Mouse (Mus musculus) intestine, postnatal 0 days (tissue): Measurements from ENCODE around the gene Rflna. TPM values are rescaled to one million over a fixed set of nuclear protein-coding genes. Genes with fewer than 3 reads are reported as not detected.

Experiments used
- ATAC-seq: fragments of 200-750 bp; cut with Nextera tagmentation; 2 replicates; pipeline ENCODE4 v1.8.0; 2017; ENCODE audit warnings: mild to moderate bottlenecking, moderate TSS enrichment, moderate library complexity
- H3K27ac ChIP-seq: fragments of 300-500 bp; sonication (generic); 2 replicates; pipeline ENCODE4 v1.5.1; 2014; ENCODE audit warnings: mild to moderate bottlenecking, low read depth, low read length, moderate library complexity
- H3K27me3 ChIP-seq: fragments of 300-500 bp; sonication (generic); replicated peaks from 2 replicates; pipeline ENCODE4 v1.6.1; 2014; ENCODE audit warnings: low read length, mixed read lengths; ENCODE audit not compliant: control insufficient read depth, insufficient read depth
- H3K36me3 ChIP-seq: fragments of 300-500 bp; sonication (generic); 2 replicates; pipeline ENCODE4 v1.6.1; 2014; ENCODE audit warnings: mild to moderate bottlenecking, moderate library complexity; ENCODE audit not compliant: control insufficient read depth, insufficient read depth
- H3K4me1 ChIP-seq: fragments of 300-500 bp; sonication (generic); replicated peaks from 2 replicates; pipeline ENCODE4 v1.6.1; 2014; ENCODE audit warnings: antibody characterized with exemption, low read length, mixed read lengths; ENCODE audit not compliant: control insufficient read depth, insufficient read depth
- H3K4me2 ChIP-seq: fragments of 300-500 bp; sonication (generic); replicated peaks from 2 replicates; pipeline ENCODE4 v1.6.1; 2014; ENCODE audit warnings: low read depth, mild to moderate bottlenecking, moderate library complexity
- H3K4me3 ChIP-seq: fragments of 300-500 bp; sonication (generic); 2 replicates; pipeline ENCODE4 v1.5.1; 2014; ENCODE audit warnings: low read depth, low read length
- H3K9ac ChIP-seq: fragments of 300-500 bp; sonication (generic); 2 replicates; pipeline ENCODE4 v1.6.1; 2014; ENCODE audit warnings: mild to moderate bottlenecking, low read depth, low read length
- H3K9me3 ChIP-seq: fragments of 300-500 bp; sonication (generic); 2 replicates; pipeline ENCODE4 v1.6.1; 2016; ENCODE audit warnings: mixed run types; ENCODE audit not compliant: control insufficient read depth
- CTCF ChIP-seq: sonication (generic); IDR thresholded peaks from 2 replicates; pipeline ENCODE4 v1.5.1; 2016; ENCODE audit warnings: low read depth, mild to moderate bottlenecking, control low read depth, antibody characterized with exemption, moderate library complexity
- WGBS: fragments of 180-500 bp; shearing (Covaris S2); extraction: QIAGEN DNeasy Blood & Tissue Kit; methylation state at CpG from one replicate; pipeline ENCODE4 v1.1.7; 2014; 5-methylcytosine and 5-hydroxymethylcytosine counted together
- polyA plus RNA-seq: library from polyadenylated mRNA; unstranded; fragments of >200 nt; fragmentation: Nextera tagmentation; extraction: Ambion mirVana; gene quantifications from 2 replicates; pipeline ENCODE4 v1.2.1, GENCODE M21; 2015

Gene Rflna
- polyA plus RNA-seq, 1 experiment from 2014 or later = 1.7 TPM

DNA sequence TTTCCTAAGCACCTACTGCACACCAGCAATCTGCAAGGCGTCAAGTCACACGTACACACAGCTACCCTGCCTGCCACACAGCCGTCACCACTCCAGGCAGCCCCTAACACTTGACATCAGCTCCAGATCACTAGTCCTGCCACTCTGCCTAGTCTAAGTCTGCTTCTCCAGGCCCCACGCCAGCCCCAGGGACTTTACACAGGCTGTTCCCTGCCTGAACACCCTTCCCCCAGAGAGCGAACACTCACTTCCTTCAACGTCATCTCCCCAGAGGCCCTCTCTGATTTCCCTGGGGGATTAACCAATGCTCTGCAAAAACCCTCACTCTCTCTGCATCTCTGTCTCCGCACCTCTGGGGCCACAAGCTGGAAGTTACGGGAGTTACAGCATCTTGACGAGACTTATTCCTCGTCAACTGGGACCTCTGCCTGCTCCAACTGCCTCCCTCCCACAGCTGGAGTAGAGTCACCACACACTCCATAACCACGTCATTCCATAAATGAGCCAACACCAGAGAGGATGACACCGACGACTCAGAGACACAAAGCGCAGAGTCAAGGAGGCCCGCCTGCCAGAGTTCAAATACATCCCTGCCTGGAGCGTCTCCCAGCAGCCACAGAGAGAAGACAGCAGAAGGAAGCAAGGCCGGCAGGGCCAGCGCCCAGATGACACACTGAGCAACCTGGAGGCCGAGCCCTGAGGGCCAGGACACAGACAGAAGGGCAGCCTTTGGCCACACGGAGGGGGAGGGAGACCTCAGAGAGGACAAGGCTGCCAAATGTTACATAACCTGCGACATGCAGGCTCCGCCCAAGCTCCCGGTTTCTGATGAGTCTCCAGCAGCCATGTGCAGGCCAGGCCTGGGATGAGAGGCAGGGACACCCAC is 49.8 kb downstream of the Rflna start:
- 75% methylated on average over 23 of the region's 23 CpGs for WGBS
- TF ChIP-seq CTCF = no peak
- Histone ChIP-seq H3K36me3 (peaks cover 62% of the 10 kb centered on the region), H3K27me3 (no peaks in the 10 kb centered on the region), H3K9ac (no peak overlapping the region), H3K4me2 (no peak overlapping the region), H3K9me3 (no peaks in the 10 kb centered on the region), H3K4me3 (no peak overlapping the region), H3K27ac (no peak overlapping the region), H3K4me1 (no peaks in the 10 kb centered on the region)
- no peak for ATAC-seq

DNA sequence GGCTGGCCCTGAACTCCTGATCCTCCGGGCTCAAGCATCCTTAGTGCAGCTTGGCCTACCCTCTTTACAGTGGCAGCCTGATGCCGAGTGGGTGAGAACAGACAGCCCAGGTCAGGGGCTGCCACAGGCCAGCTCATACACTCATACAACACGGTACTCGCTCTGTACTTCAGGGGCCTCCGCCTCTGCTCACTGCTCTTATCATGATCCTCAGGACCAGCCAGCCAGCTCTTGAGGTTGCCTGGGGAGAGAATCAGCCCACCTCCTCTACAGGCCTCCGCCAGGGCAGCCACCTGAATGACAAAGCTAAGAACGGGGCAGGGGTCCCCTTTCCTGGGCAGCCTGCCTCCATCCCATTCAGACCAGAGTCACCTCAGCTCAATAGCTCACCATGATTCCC is 50.6 kb downstream of the Rflna start:
- TF ChIP-seq CTCF = no peak
- no peak for ATAC-seq
- no peaks in the 10 kb centered on the region for H3K4me1 ChIP-seq
- H3K27me3 ChIP-seq = no peaks in the 10 kb centered on the region
- WGBS = 89% methylated on average over 7 of the region's 7 CpGs
- H3K36me3 ChIP-seq = peaks cover 54% of the 10 kb centered on the region
- no peaks in the 10 kb centered on the region for H3K9me3 ChIP-seq
- no peak overlapping the region for H3K4me3 ChIP-seq
- H3K9ac ChIP-seq = no peak overlapping the region
- H3K27ac ChIP-seq = no peak overlapping the region
- H3K4me2 ChIP-seq = no peak overlapping the region

DNA sequence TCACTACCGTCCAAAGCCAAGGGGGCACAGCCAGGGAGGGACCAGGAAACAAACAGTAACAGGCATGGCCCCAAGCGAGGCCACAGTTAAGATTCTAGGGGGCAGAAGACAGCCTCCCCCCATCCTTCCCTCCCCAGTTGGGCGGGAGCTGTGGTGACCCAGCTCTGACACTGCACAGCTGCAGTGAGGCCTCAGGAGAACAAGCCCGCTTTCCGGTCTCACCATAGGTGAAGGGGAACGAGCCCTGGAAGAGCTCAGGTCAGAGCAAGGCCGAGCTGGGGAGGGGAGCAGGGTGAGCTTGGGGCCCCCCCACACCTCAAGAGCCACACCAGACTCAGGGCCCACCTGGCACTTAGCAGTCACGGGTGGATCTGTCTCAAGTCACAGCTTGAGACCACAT is 52.9 kb downstream of the Rflna start:
- 57% methylated on average over 8 of the region's 8 CpGs for WGBS
- Histone ChIP-seq H3K9ac (no peak overlapping the region), H3K27ac (no peak overlapping the region), H3K9me3 (no peaks in the 10 kb centered on the region), H3K4me2 (no peak overlapping the region), H3K36me3 (peaks cover 31% of the 10 kb centered on the region; the same call in 1 of the 2 replicates), H3K4me1 (no peaks in the 10 kb centered on the region), H3K27me3 (no peaks in the 10 kb centered on the region), H3K4me3 (no peak overlapping the region)
- ATAC-seq = no peak
- TF ChIP-seq CTCF = no peak

DNA sequence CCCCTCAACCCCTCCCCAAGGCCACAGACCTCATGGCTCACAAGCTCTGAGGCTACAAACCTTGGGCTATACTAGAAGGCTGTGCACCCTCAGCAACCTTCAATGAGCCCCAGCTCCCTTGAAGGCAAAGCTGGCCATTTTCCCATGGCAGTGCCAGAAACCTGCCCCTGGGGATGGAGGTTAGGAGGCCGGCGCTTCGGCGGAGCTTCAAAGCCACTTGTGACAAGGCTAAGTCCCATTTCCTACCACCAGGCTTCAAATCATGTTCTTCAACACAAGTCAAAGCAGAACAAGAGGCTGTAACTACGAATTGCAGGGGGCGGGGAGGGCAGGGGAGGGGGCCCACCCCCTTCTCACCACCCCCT is 53.3 kb downstream of the Rflna start:
- H3K36me3 ChIP-seq = peaks cover 27% of the 10 kb centered on the region; the same call in 1 of the 2 replicates
- 52% methylated on average over 6 of the region's 6 CpGs for WGBS
- no peak overlapping the region for H3K9ac ChIP-seq
- no peak for TF ChIP-seq CTCF
- no peak overlapping the region for H3K4me3 ChIP-seq
- H3K4me1 ChIP-seq = no peaks in the 10 kb centered on the region
- H3K27ac ChIP-seq = no peak overlapping the region
- no peaks in the 10 kb centered on the region for H3K27me3 ChIP-seq
- no peaks in the 10 kb centered on the region for H3K9me3 ChIP-seq
- H3K4me2 ChIP-seq = no peak overlapping the region
- ATAC-seq = no peak

DNA sequence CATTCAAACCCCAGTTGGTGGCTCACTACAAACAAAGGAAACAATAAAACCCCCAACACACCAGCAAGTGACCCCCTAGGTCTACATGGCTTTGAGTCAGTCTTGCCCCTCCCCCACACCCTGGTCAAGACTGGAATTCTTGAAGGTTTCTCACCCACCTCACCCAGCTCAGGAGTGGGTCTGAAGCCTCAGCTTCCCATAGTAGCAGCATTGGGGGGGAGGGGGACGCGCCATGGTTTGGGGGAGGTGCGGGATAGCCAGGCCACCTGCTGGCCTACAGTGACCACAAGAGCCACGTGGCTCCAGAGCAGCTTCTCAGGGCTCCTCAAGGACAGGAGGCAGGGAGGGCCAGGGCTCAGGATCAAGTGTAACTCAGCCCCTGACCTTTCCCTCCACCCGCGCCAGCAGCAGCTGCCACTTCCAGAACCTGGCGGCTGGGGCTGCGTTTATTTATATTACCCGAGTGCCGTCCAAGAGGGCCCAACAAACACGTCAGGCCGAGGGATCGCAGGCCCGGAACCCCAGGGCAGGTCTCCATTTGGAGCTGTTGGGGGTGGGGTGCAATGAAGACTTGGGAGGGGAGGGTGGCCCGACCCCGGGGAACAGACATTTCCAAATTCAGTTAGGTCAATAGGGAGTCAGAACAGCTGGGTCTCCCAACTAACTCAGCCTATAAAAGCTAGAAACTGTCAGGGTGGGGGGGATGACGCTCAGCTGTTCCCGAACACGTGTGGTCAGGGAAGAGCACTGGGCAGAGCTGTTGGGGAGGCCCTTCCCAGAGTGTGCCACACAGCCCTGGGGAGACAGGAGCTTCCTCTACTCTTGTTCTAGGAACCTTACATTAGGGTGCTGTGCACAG is 53.9 kb downstream of the Rflna start:
- no peak for TF ChIP-seq CTCF
- Histone ChIP-seq H3K4me1 (no peaks in the 10 kb centered on the region; the same call in 1 of the 2 replicates), H3K9ac (no peak overlapping the region; the same call in 1 of the 2 replicates), H3K27ac (no peak overlapping the region), H3K27me3 (no peaks in the 10 kb centered on the region), H3K4me2 (peak overlapping the region; percentile 46; the same call in 1 of the 2 replicates), H3K9me3 (no peaks in the 10 kb centered on the region), H3K4me3 (no peak overlapping the region), H3K36me3 (peaks cover 23% of the 10 kb centered on the region; the same call in 1 of the 2 replicates)
- 39% methylated on average over 19 of the region's 19 CpGs for WGBS
- no peak for ATAC-seq
